Mouse (Mus musculus) embryo, embryonic 9.5 days (tissue): ENCODE data around the gene Tsen54.

ENCODE experiments used
- DNase-seq: peaks from one replicate; pipeline ENCODE4 v3.0.0-alpha.2; 2017; ENCODE audit errors: extremely low spot score

Tsen54 gene

DNA sequence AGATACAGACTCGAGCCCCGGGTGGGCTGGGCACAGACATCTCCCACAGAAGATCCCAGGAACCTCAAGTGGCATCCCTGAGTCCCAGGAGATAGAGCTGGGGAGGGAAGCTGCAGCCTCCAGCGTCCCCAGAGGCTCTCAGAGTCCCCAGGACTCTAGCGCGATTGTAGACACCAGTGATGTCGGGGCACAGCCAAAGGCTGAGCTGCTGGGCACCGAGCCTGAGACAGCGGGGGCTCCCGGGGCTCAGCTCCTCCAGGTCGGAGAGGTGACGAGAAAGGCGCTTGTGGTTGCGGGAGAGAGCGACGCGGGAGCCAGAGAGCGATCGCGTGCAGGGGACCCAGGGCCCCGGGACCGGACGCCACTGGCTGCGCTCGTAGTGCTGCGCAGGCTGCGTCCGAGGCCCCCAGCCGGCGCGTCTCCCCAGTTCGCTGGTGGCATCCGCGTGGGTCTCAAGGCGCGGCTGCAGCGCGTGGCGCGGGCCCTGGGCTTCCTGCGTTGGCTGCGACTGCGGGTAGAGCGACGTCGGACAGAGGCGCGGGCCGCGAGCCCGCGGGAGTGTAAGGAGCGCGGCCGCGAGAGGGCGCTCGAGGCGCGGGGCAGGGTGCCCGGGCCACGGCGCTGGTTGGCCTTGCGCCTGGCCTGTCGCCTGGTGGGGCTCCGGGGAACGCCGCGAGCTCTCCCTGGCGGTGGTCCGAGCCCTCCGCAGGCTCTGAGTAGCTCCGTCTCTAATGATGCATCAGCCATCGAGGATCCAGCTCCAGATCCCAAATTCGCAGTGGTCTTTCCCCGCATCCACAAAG is 44.8 kb downstream of the Tsen54 start:
- peak; percentile 88 for DNase-seq

- no peak for DNase-seq
Measured at GRCm38 (mm10) chr11:115863895-115864294, 49.4 kb downstream of the Tsen54 start.

DNA sequence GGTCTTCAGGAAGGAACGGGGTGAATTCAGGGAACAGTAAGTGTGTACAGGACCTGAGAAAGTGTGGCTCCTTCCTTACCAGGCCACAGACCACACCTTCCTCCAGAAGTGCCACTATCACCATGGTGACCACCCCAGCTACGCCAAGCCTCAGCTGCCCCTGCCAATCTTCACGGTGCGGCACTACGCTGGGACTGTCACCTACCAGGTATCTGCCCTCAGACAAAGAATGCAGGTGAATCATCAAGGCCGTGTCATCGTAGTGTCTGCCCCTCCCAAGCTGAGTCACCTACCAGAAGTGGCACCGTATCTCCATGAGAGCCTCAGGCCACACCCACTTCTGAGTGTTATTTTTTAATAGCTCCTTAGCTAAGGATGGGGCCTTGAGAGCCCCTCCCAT is 54.9 kb downstream of the Tsen54 start:
- no peak for DNase-seq

DNA sequence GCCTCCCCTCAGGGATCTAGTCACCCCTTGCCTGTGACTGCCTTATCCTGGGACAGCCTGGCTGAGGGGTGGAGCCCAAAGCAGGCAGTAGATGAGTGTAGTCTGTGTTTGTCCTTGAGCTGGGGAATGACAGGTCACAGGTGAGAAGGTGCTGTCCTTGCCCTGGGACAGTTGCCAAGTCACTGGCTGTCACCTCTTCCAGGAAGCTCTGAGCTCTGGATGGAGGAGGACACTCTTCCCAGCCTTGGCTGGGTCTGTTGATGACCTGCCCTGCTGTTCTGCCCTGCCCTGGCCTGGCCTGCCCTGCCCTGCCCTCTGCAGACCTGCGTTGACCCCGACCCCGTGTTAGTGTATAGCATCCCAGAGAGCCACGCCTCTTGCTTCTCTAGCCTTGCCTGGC is 57.9 kb downstream of the Tsen54 start:
- no peak for DNase-seq
